Mouse (Mus musculus) hindbrain, embryonic 10.5 days (tissue): ENCODE results near the gene Hspa1l. TPM values are rescaled to one million over a fixed set of nuclear protein-coding genes. Genes with fewer than 3 reads are reported as not detected.
A peak's percentile ranks its signal among the peaks of the same experiment; 100 is the strongest.
"Not testable (repeated sequence)": the region's sequence is repeated elsewhere in the genome, so short reads cannot be mapped to it uniquely, and the experiment has no call there.

Experiments
- DNase-seq: peaks from one replicate; pipeline ENCODE4 v3.0.0-alpha.2; 2017; ENCODE audit warnings: low spot score
- H3K27ac ChIP-seq: fragments of 300-500 bp; sonication (generic); 2 replicates; pipeline ENCODE4 v1.5.1; 2016; ENCODE audit warnings: mild to moderate bottlenecking, moderate library complexity
- H3K27me3 ChIP-seq: fragments of 300-500 bp; sonication (generic); 2 replicates; pipeline ENCODE4 v1.6.1; 2016; ENCODE audit warnings: mild to moderate bottlenecking; ENCODE audit not compliant: poor library complexity, insufficient read depth, severe bottlenecking
- H3K36me3 ChIP-seq: fragments of 300-500 bp; sonication (generic); 2 replicates; pipeline ENCODE4 v1.6.1; 2016; ENCODE audit warnings: mild to moderate bottlenecking, moderate library complexity
- H3K4me1 ChIP-seq: fragments of 300-500 bp; sonication (generic); replicated peaks from 2 replicates; pipeline ENCODE4 v1.6.1; 2016; ENCODE audit warnings: mild to moderate bottlenecking
- H3K4me3 ChIP-seq: fragments of 300-500 bp; sonication (generic); 2 replicates; pipeline ENCODE4 v1.5.1; 2016; ENCODE audit warnings: mild to moderate bottlenecking, moderate library complexity
- H3K9me3 ChIP-seq: fragments of 300-500 bp; sonication (generic); 2 replicates; pipeline ENCODE4 v1.6.1; 2016; ENCODE audit warnings: mild to moderate bottlenecking, moderate library complexity
- WGBS: fragments of 180-500 bp; shearing (Covaris S2); methylation state at CpG from one replicate; pipeline ENCODE4 v1.1.7; 2016; 5-methylcytosine and 5-hydroxymethylcytosine counted together
- polyA plus RNA-seq: library from polyadenylated mRNA; unstranded; fragments of >200 nt; fragmentation: Nextera tagmentation; extraction: Ambion mirVana; gene quantifications from 2 replicates; pipeline ENCODE4 v1.2.1, GENCODE M21; 2016

The Hspa1l gene
- polyA plus RNA-seq, 1 experiment from 2014 or later: 0.76 TPM

GRCm38 (mm10) chr17:34943128-34943815 is 29.2 kb upstream of the Hspa1l start:
- DNase-seq: no peak
- no peak overlapping the region for H3K4me3 ChIP-seq
- WGBS: 87% methylated on average over 4 of the region's 4 CpGs
- H3K9me3 ChIP-seq: no peaks in the 10 kb centered on the region
- H3K27ac ChIP-seq: no peak overlapping the region
- no peaks in the 10 kb centered on the region for H3K27me3 ChIP-seq
- peaks cover 8% of the 10 kb centered on the region for H3K4me1 ChIP-seq
- H3K36me3 ChIP-seq: no peaks in the 10 kb centered on the region

- Histone ChIP-seq H3K9me3 (no peaks in the 10 kb centered on the region), H3K27me3 (no peaks in the 10 kb centered on the region), H3K4me1 (peaks cover 8% of the 10 kb centered on the region), H3K36me3 (peaks cover 1% of the 10 kb centered on the region), H3K4me3 (no peak overlapping the region), H3K27ac (no peak overlapping the region)
- DNase-seq: no peak
Measured at GRCm38 (mm10) chr17:34944362-34944761, 28.1 kb upstream of the Hspa1l start.

GRCm38 (mm10) chr17:34946486-34947140 is 25.9 kb upstream of the Hspa1l start:
- H3K9me3 ChIP-seq: no peaks in the 10 kb centered on the region

GRCm38 (mm10) chr17:34947606-34948005 is 24.9 kb upstream of the Hspa1l start:
- Histone ChIP-seq H3K4me3 (no peak overlapping the region), H3K27ac (no peak overlapping the region), H3K4me1 (peaks cover 12% of the 10 kb centered on the region), H3K27me3 (no peaks in the 10 kb centered on the region), H3K36me3 (peaks cover 25% of the 10 kb centered on the region), H3K9me3 (no peaks in the 10 kb centered on the region)
- peak; percentile 48 for DNase-seq
- WGBS: 32% methylated on average over 8 of the region's 8 CpGs

More at GRCm38 (mm10) chr17:34946486-34947140, 25.9 kb upstream of the Hspa1l start:
- no peak for DNase-seq
- no peak overlapping the region for H3K27ac ChIP-seq
- peaks cover 24% of the 10 kb centered on the region for H3K36me3 ChIP-seq
- no peaks in the 10 kb centered on the region for H3K27me3 ChIP-seq
- WGBS: 91% methylated on average over 5 of the region's 5 CpGs
- H3K4me3 ChIP-seq: no peak overlapping the region
- H3K4me1 ChIP-seq: peaks cover 16% of the 10 kb centered on the region

GRCm38 (mm10) chr17:34948721-34949552 is 23.6 kb upstream of the Hspa1l start:
- 65% methylated on average over 9 of the region's 9 CpGs for WGBS
- H3K9me3 ChIP-seq, H3K27ac ChIP-seq, H3K27me3 ChIP-seq: not testable (repeated sequence)
- peak; percentile 14 for DNase-seq
- H3K4me3 ChIP-seq: 0 out of 2 replicates have a peak overlapping the region, but pooled peaks have one; percentile 99
- peaks cover 12% of the 10 kb centered on the region for H3K4me1 ChIP-seq
- peaks cover 25% of the 10 kb centered on the region for H3K36me3 ChIP-seq

GRCm38 (mm10) chr17:34949553-34949969 is 22.9 kb upstream of the Hspa1l start:
- peaks cover 12% of the 10 kb centered on the region for H3K4me1 ChIP-seq
- 27% methylated on average over 4 of the region's 4 CpGs for WGBS
- H3K4me3 ChIP-seq: peak overlapping the region; percentile 99
- H3K27me3 ChIP-seq: peaks cover 3% of the 10 kb centered on the region
- peak; percentile 47 for DNase-seq
- H3K27ac ChIP-seq: peak overlapping the region; percentile 53; the same call in 1 of the 2 replicates
- no peaks in the 10 kb centered on the region for H3K9me3 ChIP-seq
- H3K36me3 ChIP-seq: peaks cover 25% of the 10 kb centered on the region

GRCm38 (mm10) chr17:34950514-34951455 is 21.7 kb upstream of the Hspa1l start:
- H3K36me3 ChIP-seq: peaks cover 25% of the 10 kb centered on the region
- H3K27ac ChIP-seq: peak overlapping the region; percentile 99
- H3K9me3 ChIP-seq: no peaks in the 10 kb centered on the region
- peak overlapping the region; percentile 99 for H3K4me3 ChIP-seq
- 38% methylated on average over 10 of the region's 10 CpGs for WGBS
- no peak for DNase-seq
- H3K4me1 ChIP-seq: peaks cover 12% of the 10 kb centered on the region
- peaks cover 15% of the 10 kb centered on the region for H3K27me3 ChIP-seq

GRCm38 (mm10) chr17:34951636-34952377 is 20.7 kb upstream of the Hspa1l start:
- DNase-seq: no peak
- H3K27me3 ChIP-seq: peaks cover 25% of the 10 kb centered on the region
- H3K4me3 ChIP-seq: peak overlapping the region; percentile 99
- peak overlapping the region; percentile 99 for H3K27ac ChIP-seq
- under 1% methylated on average over 29 of the region's 29 CpGs for WGBS
- H3K4me1 ChIP-seq: peaks cover 12% of the 10 kb centered on the region
- H3K9me3 ChIP-seq: no peaks in the 10 kb centered on the region
- peaks cover 25% of the 10 kb centered on the region for H3K36me3 ChIP-seq

GRCm38 (mm10) chr17:34952378-34953040 is 20.0 kb upstream of the Hspa1l start:
- under 1% methylated on average over 23 of the region's 23 CpGs for WGBS
- peaks cover 12% of the 10 kb centered on the region for H3K4me1 ChIP-seq
- H3K9me3 ChIP-seq: no peaks in the 10 kb centered on the region
- peak; percentile 86 for DNase-seq
- peaks cover 25% of the 10 kb centered on the region for H3K36me3 ChIP-seq
- H3K27me3 ChIP-seq: peaks cover 31% of the 10 kb centered on the region
- H3K4me3 ChIP-seq: peak overlapping the region; percentile 99
- peak overlapping the region; percentile 99 for H3K27ac ChIP-seq

- peak overlapping the region; percentile 99 for H3K27ac ChIP-seq
- 90% methylated on average over 3 of the region's 3 CpGs for WGBS
- H3K9me3 ChIP-seq: no peaks in the 10 kb centered on the region
- H3K4me3 ChIP-seq: peak overlapping the region; percentile 99
- no peak for DNase-seq
- H3K36me3 ChIP-seq: peaks cover 25% of the 10 kb centered on the region
- peaks cover 35% of the 10 kb centered on the region for H3K27me3 ChIP-seq
- H3K4me1 ChIP-seq: peaks cover 12% of the 10 kb centered on the region
Measured at GRCm38 (mm10) chr17:34953258-34953657, 19.2 kb upstream of the Hspa1l start.

- Histone ChIP-seq H3K27me3 (peaks cover 35% of the 10 kb centered on the region), H3K27ac (no peak overlapping the region), H3K9me3 (no peaks in the 10 kb centered on the region), H3K36me3 (peaks cover 25% of the 10 kb centered on the region), H3K4me3 (no peak overlapping the region), H3K4me1 (peaks cover 12% of the 10 kb centered on the region)
- WGBS: 91% methylated on average over 4 of the region's 4 CpGs
- DNase-seq: no peak
Measured at GRCm38 (mm10) chr17:34953904-34954303, 18.6 kb upstream of the Hspa1l start.
